Mouse (Mus musculus) yolk sac, embryonic 10.5 days (tissue): ENCODE results near the gene Ifnl2.

Experiments
- DNase-seq: peaks from one replicate; pipeline ENCODE4 v3.0.0-alpha.2; 2017; ENCODE audit warnings: low spot score

The Ifnl2 gene

DNA sequence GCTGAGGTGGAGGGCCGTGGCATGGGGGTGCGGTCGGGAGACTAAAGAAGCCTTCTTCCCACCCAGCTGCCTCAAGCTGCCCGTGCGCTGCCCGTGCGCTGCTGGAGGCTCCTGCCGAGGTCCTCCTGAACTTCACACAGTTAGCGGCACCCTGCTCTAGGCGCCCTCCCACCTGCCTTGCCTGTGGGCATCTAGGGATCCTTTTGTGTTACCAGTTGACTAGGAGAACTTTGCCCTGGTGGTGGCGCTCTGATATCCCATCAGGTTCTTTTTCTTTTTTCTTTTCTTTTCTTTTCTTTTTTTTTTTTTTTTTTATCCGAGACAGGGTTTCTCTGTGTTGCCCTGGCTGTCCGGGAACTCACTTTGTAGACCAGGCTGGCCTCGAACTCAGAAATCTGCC, 19.4 kb downstream of the Ifnl2 start:
- DNase-seq: no peak

DNA sequence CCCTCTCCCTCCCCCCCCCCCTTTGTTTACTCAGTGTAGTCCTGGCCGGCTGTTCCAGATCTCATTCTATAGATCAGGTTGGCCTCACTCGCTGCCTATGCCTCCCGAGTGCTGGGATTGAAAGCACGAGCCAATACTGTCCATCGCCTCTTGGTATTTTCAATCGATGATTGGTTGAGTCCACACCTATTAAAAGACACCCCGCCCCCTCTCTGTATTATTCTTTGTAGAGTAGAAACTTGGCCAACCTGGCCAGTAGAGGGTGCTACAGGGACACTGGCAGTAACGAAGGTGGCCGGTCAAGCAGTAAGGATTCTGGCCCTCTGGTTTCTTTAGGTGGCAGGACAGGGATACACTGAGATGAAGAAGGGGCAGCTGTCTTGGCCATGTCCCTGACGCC, 19.8 kb downstream of the Ifnl2 start:
- DNase-seq: peak; percentile 53

DNA sequence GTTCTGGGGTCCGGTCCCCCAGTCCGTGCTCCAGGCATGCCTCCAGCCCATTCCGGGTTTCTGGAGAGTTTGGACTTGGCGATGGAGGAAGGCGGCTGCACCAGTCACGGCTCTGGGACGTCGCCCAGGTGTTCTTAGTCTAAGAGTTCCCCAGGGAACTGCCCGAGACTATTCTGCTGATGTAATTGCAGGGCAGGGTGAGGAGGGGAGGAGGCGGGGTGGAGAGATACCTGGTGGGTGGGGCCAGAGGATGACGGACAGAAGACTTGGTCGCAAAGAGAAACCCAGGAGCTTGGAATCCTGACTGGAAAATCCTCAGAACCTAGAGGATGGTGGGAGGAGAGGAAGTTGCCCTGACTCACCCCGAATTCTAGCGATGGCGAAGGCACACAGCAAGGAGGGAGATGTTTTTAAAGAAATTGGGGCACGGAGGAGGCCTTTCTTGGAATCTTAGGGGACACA, 22.2 kb downstream of the Ifnl2 start:
- DNase-seq: peak; percentile 51

DNA sequence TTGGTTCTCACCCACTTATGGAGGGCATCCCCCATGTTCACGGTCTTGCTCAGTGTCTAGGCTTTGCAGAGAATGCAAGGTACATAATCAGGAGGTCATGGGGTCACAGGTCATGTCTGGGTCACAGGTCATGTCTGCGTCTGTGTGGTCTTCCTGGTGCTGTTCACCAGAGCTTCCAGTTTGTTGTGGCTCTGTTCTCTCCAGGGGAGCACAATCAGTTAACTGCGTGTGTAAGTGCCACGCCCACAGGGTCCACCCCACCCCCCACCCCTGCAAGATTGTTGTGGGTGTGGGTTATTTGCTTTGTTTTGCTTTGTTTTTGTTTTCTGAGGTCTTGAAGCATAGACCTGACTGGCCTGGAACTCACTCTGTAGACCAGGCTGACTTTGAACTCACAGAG, 26.1 kb downstream of the Ifnl2 start:
- no peak for DNase-seq

DNA sequence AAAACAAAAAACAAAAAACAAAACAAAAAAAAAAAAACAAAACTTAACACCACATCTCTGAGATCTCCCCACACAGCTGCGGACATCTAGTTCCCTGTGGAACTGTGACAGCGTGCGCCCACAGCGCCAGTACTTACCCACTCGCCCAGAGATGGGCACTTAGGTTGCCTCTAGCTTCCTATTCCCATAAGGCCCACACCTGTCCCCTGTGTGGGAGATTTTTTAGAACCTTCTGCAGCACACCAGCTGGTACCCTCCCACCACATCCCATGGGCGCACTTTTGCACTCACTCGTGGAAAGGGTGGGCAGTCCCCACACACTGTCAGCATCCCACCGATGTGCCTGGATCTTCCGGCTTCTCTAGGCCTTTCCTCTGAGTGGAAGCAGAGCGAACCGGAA, 27.4 kb downstream of the Ifnl2 start:
- DNase-seq: no peak

DNA sequence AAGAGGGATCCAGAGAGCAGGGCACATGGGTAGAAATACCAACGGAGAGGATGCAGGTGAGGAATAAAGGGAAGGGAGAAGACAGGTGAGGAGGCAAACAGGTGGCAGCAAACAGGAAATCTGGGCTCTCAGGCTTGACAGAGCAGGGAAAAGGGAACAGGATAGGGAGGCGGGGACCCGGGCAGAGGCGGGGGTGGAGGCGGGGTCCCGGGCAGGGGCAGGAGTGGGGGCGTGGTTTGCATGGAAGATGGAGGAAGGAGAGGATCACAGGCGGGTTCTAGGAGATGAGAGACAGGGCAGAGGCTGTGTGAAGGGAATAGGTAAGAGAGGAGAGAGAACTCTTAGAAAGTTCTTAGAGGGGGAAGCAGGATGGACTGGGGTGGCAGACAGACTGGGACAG, 31.4 kb downstream of the Ifnl2 start:
- DNase-seq: no peak

DNA sequence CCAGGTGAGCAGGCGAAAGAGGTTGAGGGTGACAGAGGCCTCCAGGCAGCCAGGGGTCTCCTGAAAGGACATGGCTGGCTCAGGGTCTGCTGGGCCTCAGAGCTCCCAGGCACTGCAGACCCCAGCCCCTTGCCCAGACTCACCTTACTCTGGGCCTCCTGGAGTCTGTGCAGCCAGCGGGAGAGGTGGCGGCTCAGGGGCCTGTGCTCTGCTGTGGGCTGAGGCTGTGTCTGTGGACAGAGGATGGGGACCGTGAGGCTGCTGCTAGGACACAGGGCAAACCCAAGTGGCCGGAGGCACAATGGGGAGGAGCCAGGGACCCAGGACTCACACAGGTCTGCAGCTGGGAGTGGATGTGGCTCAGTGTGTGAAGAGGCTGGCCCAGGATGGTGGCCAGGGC, 32.9 kb downstream of the Ifnl2 start:
- DNase-seq: no peak

DNA sequence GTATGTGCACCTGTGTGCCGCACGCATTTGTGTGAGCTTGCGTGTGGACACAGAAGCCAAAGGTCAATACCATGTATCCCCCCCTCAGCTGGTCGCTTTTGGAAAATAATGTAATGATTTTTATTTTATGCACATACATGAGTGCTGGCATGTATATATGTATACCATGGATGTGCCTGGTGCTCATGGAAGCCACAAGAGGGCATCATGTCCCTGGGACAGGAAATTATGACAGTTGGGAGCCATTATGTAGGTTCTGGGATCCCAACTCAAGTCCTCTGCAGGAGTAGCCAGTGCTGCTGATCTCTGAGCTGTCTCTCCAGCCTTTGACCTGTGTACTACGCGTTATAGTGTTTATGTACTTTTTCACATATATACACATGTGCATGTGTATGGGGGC, 34.1 kb downstream of the Ifnl2 start:
- no peak for DNase-seq

DNA sequence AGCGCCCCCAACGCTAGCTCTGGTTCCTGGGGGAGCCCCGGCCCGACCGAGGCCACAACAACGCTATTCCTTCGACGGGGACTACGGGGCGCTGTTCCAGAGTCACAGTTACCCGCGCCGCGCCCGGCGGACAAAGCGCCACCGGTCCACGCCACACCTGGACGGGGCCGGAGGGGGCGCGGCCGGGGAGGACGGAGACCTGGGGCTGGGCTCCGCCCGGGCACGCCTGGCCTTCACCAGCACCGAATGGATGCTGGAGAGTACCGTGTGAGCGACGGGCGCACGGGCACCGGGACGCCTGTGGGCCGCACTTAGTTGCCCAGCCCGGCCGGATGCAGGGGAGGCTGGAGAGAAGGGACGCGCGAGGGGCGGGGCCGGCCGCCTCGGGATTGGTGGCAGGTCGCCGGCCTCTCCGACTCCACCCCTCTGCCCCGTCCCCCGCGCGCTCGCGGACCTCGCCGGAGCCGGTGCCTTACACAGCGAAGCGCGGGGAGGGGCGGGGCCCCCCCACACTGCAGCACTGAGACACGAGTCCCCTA, 43.0 kb downstream of the Ifnl2 start:
- DNase-seq: peak; percentile 50

DNA sequence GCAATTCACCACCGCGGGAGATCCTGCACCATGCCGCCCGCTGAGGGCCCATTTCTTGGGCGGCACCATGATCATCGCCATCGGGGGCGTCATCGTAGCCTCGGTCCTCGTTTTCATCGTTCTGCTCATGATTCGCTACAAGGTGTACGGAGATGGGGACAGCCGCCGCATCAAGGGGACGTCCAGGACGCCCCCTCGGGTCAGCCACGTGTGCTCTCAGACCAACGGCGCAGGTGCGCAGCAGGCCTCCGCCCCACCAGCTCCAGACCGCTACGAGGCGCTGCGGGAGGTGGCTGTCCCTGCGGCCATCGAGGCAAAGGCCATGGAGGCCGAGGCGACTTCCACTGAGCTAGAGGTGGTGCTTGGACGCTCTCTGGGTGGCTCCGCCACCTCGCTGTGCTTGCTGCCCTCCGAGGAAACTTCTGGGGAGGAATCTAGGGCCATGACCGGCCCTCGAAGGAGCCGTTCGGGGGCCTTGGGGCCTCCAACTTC, 43.5 kb downstream of the Ifnl2 start:
- peak; percentile 27 for DNase-seq

DNA sequence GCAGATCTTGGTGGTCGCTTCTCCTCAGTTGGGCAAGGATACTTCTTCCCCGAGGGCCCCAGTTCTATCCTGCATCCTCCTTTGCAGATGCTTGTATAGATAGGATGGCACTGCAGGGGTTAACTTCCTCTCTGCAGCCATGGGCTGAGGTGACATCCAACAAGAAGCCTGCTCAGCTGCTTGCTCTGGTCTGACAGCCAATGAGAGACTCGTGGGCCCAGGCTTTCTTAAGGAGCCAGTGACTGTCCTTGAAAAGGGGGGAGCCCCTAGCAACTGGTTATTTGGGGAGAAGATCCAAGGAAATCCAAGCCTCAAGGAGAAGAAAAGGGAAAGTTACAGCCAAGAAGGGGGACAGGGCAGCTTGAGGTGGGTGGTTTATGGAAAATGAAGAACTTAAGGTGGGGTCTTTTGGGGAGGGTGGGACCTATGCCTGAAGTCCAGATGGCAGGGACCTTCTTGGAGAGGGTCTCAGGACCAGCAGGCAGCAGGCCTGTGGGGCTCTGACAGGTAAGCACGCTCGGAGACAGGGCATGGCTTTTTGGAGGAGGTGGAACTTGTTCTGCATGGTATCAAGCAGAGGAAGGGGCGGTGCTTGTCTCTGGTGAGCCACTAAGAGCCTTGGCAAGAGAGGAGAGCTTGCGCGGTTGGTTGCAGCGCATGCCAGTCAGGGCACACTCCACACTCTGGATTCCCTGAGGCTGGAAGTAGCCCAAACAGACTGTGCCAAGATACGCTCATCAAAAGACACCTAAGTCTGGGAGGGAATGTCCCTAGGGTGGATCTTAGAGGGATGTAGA, 45.6 kb downstream of the Ifnl2 start:
- DNase-seq: no peak

DNA sequence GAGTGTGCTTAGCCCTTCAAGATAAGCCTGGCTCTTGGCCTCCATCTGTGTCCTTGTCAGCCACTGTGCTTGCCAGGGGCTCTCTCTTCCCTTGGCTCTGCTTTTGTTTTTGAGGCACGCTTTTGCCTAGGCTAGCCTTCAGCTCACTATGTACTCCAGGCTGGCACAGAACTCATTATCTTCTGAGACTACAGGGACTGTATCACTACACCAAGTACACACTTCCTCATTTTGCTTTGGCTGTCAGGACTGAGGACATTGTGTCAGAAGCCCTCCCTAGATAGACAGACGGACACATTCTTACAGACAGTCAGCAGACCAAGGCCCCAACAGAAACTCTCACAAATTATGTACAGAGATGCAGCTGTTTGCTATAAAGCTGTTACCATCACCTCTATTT, 47.5 kb downstream of the Ifnl2 start:
- no peak for DNase-seq

DNA sequence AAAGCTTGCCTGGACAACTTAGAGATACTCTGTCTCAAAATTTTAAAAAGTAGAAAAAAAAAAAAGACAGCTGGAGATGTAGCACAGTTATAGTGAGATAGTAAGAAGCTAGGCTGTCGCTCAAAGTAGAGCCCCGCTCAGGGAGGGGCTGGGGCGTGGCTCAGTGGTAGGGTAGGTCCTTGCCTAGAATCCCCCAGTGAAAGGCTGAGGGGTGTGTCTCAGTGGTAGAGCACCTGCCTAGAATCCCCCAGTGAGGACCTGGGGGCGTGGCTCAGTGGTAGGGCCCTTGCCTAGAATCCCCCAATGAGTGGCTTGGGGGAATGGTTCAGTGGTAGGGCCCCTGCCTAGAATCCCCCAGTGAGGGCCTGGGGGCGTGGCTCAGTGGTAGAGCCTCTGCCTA, 49.9 kb downstream of the Ifnl2 start:
- DNase-seq: no peak
